Mouse (Mus musculus): ENCODE measurements at regions not wholly inside any gene's neighbourhood (a gene's known extent, or its start where the extent isn't known, plus 50 kb on each side); places are given as distances from the start of the nearest gene placed in this dataset.

GRCm38 (mm10) chr10:95124476-95124875, 179.8 kb upstream of the Plxnc1 start:
- ATAC-seq (replicated peaks; ENCODE audit: low FRiP score) (no peak), DNase-seq (ENCODE audit: low spot score) (no peak)
- no peak overlapping the region for H3K27ac ChIP-seq (ENCODE audit: low read depth, low read length)
- no peaks in the 10 kb centered on the region for H3K27me3 ChIP-seq (ENCODE audit: control insufficient read depth, insufficient read depth, low read length)
- no peak overlapping the region for H3K9ac ChIP-seq (ENCODE audit: low read length)
- WGBS: 89% methylated on average over 2 of the region's 2 CpGs
- no peak overlapping the region for H3K4me3 ChIP-seq (ENCODE audit: low read depth, low read length)
- no peaks in the 10 kb centered on the region for H3K4me1 ChIP-seq (replicated peaks; ENCODE audit: control insufficient read depth, insufficient read depth, low read length)
- no peaks in the 10 kb centered on the region for H3K9me3 ChIP-seq (ENCODE audit: control insufficient read depth, low read length)
- H3K36me3 ChIP-seq (ENCODE audit: control insufficient read depth, insufficient read depth, low read length): no peaks in the 10 kb centered on the region
- H3K4me2 ChIP-seq (ENCODE audit: low read depth, low read length, severe bottlenecking): no peak overlapping the region

- ATAC-seq (replicated peaks; ENCODE audit: low FRiP score): no peak
- Histone ChIP-seq H3K27ac (ENCODE audit: low read depth, low read length) (no peak overlapping the region), H3K36me3 (ENCODE audit: control insufficient read depth, insufficient read depth, low read length) (no peaks in the 10 kb centered on the region), H3K4me1 (replicated peaks; ENCODE audit: control insufficient read depth, insufficient read depth, low read length) (no peaks in the 10 kb centered on the region), H3K9ac (ENCODE audit: low read length) (no peak overlapping the region), H3K4me2 (ENCODE audit: low read depth, low read length, severe bottlenecking) (no peak overlapping the region), H3K27me3 (ENCODE audit: control insufficient read depth, insufficient read depth, low read length) (no peaks in the 10 kb centered on the region), H3K4me3 (ENCODE audit: low read depth, low read length) (no peak overlapping the region), H3K9me3 (ENCODE audit: control insufficient read depth, low read length) (no peaks in the 10 kb centered on the region)
- peak; percentile 43 for DNase-seq (ENCODE audit: low spot score)
- 82% methylated on average over 4 of the region's 4 CpGs for WGBS
These were observed 175.4 kb upstream of the Plxnc1 start for GRCm38 (mm10) chr10:95120007-95120406.

GRCm38 (mm10) chr10:95118786-95119351, 174.2 kb upstream of the Plxnc1 start:
- no peaks in the 10 kb centered on the region for H3K4me1 ChIP-seq (replicated peaks; ENCODE audit: control insufficient read depth, insufficient read depth, low read length)
- H3K9me3 ChIP-seq (ENCODE audit: control insufficient read depth, low read length): no peaks in the 10 kb centered on the region
- no peaks in the 10 kb centered on the region for H3K36me3 ChIP-seq (ENCODE audit: control insufficient read depth, insufficient read depth, low read length)
- ATAC-seq (replicated peaks; ENCODE audit: low FRiP score) (no peak), DNase-seq (ENCODE audit: low spot score) (no peak)
- no peak overlapping the region for H3K4me3 ChIP-seq (ENCODE audit: low read depth, low read length)
- no peak overlapping the region for H3K27ac ChIP-seq (ENCODE audit: low read depth, low read length)
- 70% methylated on average over 8 of the region's 8 CpGs for WGBS
- H3K4me2 ChIP-seq (ENCODE audit: low read depth, low read length, severe bottlenecking): no peak overlapping the region
- H3K9ac ChIP-seq (ENCODE audit: low read length): no peak overlapping the region
- no peaks in the 10 kb centered on the region for H3K27me3 ChIP-seq (ENCODE audit: control insufficient read depth, insufficient read depth, low read length)

- ATAC-seq (replicated peaks; ENCODE audit: low FRiP score): no peak
- no peak overlapping the region for H3K27ac ChIP-seq (ENCODE audit: low read depth, low read length)
- WGBS: 87% methylated on average over 3 of the region's 3 CpGs
- H3K36me3 ChIP-seq (ENCODE audit: control insufficient read depth, insufficient read depth, low read length): no peaks in the 10 kb centered on the region
- H3K9me3 ChIP-seq (ENCODE audit: control insufficient read depth, low read length): no peaks in the 10 kb centered on the region
- no peaks in the 10 kb centered on the region for H3K4me1 ChIP-seq (replicated peaks; ENCODE audit: control insufficient read depth, insufficient read depth, low read length)
- DNase-seq (ENCODE audit: low spot score): no peak
- no peaks in the 10 kb centered on the region for H3K27me3 ChIP-seq (ENCODE audit: control insufficient read depth, insufficient read depth, low read length)
- no peak overlapping the region for H3K4me3 ChIP-seq (ENCODE audit: low read depth, low read length)
- H3K9ac ChIP-seq (ENCODE audit: low read length): no peak overlapping the region
- H3K4me2 ChIP-seq (ENCODE audit: low read depth, low read length, severe bottlenecking): no peak overlapping the region
These were observed 173.1 kb upstream of the Plxnc1 start for GRCm38 (mm10) chr10:95117731-95118212.

- no peak for DNase-seq (ENCODE audit: low spot score)
- no peak overlapping the region for H3K27ac ChIP-seq (ENCODE audit: low read depth, low read length)
These were observed 172.6 kb upstream of the Plxnc1 start for GRCm38 (mm10) chr10:95117041-95117730.

GRCm38 (mm10) chr10:95116579-95117011, 172.0 kb upstream of the Plxnc1 start:
- H3K36me3 ChIP-seq (ENCODE audit: control insufficient read depth, insufficient read depth, low read length): no peaks in the 10 kb centered on the region
- 77% methylated on average over 3 of the region's 3 CpGs for WGBS
- DNase-seq (ENCODE audit: low spot score) (no peak), ATAC-seq (replicated peaks; ENCODE audit: low FRiP score) (no peak)
- H3K27me3 ChIP-seq (ENCODE audit: control insufficient read depth, insufficient read depth, low read length): no peaks in the 10 kb centered on the region
- no peak overlapping the region for H3K4me3 ChIP-seq (ENCODE audit: low read depth, low read length)
- no peaks in the 10 kb centered on the region for H3K9me3 ChIP-seq (ENCODE audit: control insufficient read depth, low read length)
- H3K4me1 ChIP-seq (replicated peaks; ENCODE audit: control insufficient read depth, insufficient read depth, low read length): no peaks in the 10 kb centered on the region
- no peak overlapping the region for H3K4me2 ChIP-seq (ENCODE audit: low read depth, low read length, severe bottlenecking)
- no peak overlapping the region for H3K9ac ChIP-seq (ENCODE audit: low read length)
- H3K27ac ChIP-seq (ENCODE audit: low read depth, low read length): no peak overlapping the region

More at GRCm38 (mm10) chr10:95117041-95117730, 172.6 kb upstream of the Plxnc1 start:
- Histone ChIP-seq H3K4me2 (ENCODE audit: low read depth, low read length, severe bottlenecking) (no peak overlapping the region), H3K36me3 (ENCODE audit: control insufficient read depth, insufficient read depth, low read length) (no peaks in the 10 kb centered on the region), H3K9ac (ENCODE audit: low read length) (no peak overlapping the region), H3K4me1 (replicated peaks; ENCODE audit: control insufficient read depth, insufficient read depth, low read length) (no peaks in the 10 kb centered on the region), H3K9me3 (ENCODE audit: control insufficient read depth, low read length) (no peaks in the 10 kb centered on the region), H3K27me3 (ENCODE audit: control insufficient read depth, insufficient read depth, low read length) (no peaks in the 10 kb centered on the region), H3K4me3 (ENCODE audit: low read depth, low read length) (no peak overlapping the region)
- 84% methylated on average over 6 of the region's 6 CpGs for WGBS
- no peak for ATAC-seq (replicated peaks; ENCODE audit: low FRiP score)

GRCm38 (mm10) chr10:95112837-95113388, 168.3 kb upstream of the Plxnc1 start:
- no peak overlapping the region for H3K4me3 ChIP-seq (ENCODE audit: low read depth, low read length)
- no peak overlapping the region for H3K27ac ChIP-seq (ENCODE audit: low read depth, low read length)
- no peaks in the 10 kb centered on the region for H3K36me3 ChIP-seq (ENCODE audit: control insufficient read depth, insufficient read depth, low read length)
- H3K27me3 ChIP-seq (ENCODE audit: control insufficient read depth, insufficient read depth, low read length): no peaks in the 10 kb centered on the region
- ATAC-seq (replicated peaks; ENCODE audit: low FRiP score) (no peak), DNase-seq (ENCODE audit: low spot score) (no peak)
- H3K4me2 ChIP-seq (ENCODE audit: low read depth, low read length, severe bottlenecking): no peak overlapping the region
- H3K9me3 ChIP-seq (ENCODE audit: control insufficient read depth, low read length): no peaks in the 10 kb centered on the region
- 44% methylated on average over 9 of the region's 9 CpGs for WGBS
- no peak overlapping the region for H3K9ac ChIP-seq (ENCODE audit: low read length)
- no peaks in the 10 kb centered on the region for H3K4me1 ChIP-seq (replicated peaks; ENCODE audit: control insufficient read depth, insufficient read depth, low read length)

- H3K9ac ChIP-seq (ENCODE audit: low read length): no peak overlapping the region
- H3K36me3 ChIP-seq (ENCODE audit: control insufficient read depth, insufficient read depth, low read length): no peaks in the 10 kb centered on the region
- H3K4me1 ChIP-seq (replicated peaks; ENCODE audit: control insufficient read depth, insufficient read depth, low read length): no peaks in the 10 kb centered on the region; the same call in 1 of the 2 replicates
- H3K4me2 ChIP-seq (ENCODE audit: low read depth, low read length, severe bottlenecking): no peak overlapping the region
- H3K27ac ChIP-seq (ENCODE audit: low read depth, low read length): no peak overlapping the region
- WGBS: 73% methylated on average over 14 of the region's 14 CpGs
- H3K27me3 ChIP-seq (ENCODE audit: control insufficient read depth, insufficient read depth, low read length): no peaks in the 10 kb centered on the region
- no peaks in the 10 kb centered on the region for H3K9me3 ChIP-seq (ENCODE audit: control insufficient read depth, low read length)
- no peak for ATAC-seq (replicated peaks; ENCODE audit: low FRiP score)
- no peak for DNase-seq (ENCODE audit: low spot score)
- H3K4me3 ChIP-seq (ENCODE audit: low read depth, low read length): no peak overlapping the region
These were observed 167.7 kb upstream of the Plxnc1 start for GRCm38 (mm10) chr10:95112231-95112774.
